Comparison of ENCODE assay signal across 8 mouse cellular contexts in the genomic region with DNA sequence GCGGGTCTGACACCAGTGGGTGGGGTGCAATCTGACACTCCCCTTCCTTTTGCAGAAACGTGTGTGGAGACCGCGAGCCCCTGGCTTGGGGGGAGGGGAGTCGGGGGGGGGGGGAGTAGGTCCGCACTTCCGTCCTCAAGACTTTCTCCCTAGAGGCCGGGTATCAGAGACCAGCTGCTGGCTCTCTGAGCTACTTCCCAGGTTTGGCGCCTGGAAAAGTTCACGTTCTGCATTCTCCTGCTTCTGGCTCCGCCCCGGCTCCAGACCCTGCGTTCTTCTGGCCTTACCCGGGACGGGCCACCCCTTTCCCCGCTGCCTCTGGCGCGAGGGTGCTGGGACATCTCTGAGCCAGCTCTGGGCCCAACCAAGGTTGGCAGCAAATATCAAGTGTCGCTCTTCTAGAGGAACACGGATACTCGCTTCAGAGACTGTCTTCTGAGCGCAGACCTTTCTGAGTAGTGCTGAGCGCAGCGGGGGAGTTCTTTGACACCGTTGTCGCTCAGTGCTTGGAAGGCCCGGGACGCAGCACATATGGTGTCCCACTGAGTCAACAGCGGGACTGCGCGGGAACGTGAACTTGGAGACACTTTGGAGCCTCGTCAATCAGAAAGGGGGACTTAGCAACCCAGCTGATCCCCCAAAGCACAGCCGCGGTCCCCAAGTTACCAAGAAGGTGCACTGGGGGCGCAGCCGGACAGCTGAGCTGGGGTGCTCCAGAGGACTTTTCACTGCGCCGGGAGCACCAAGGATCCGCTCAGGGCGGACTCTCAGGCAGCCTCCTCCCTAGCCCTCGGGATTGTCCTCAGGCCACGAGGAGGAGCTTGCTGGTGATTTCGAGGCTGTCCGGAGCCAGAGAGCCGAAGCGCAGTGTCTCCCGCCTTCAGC. TPM values are rescaled to one million over a fixed set of nuclear protein-coding genes. Genes with fewer than 3 reads are reported as not detected.
DNase-seq lines count a peak whose midpoint lies in the region; ATAC-seq and TF ChIP-seq lines count a peak whose summit lies in the region.

Gene Arhgap6 (plus strand): TSS at position 126 of the 885 bp plus-strand sequence.

- H3K4me2 ChIP-seq in intestine, postnatal 0 days (replicated peaks; ENCODE audit: low read depth): peak within 1 kb of the TSS; percentile 63
- H3K4me2 ChIP-seq in neural tube, embryonic 13.5 days: peak within 1 kb of the TSS; percentile 76

- peaks cover 20% of the 10 kb centered on the region; the same call in 1 of the 2 replicates for H3K27me3 ChIP-seq in intestine, postnatal 0 days (replicated peaks; ENCODE audit: control insufficient read depth, insufficient read depth, low read length)
- peaks cover 74% of the 10 kb centered on the region for H3K27me3 ChIP-seq in neural tube, embryonic 13.5 days

- WGBS in intestine, postnatal 0 days: 22% methylated on average over 44 of the region's 48 CpGs
- WGBS in lung, adult 2 months: 22% methylated on average over 48 of the region's 48 CpGs
- WGBS in neural tube, embryonic 13.5 days: 15% methylated on average over 43 of the region's 48 CpGs

- DNase-seq in layer of hippocampus, adult 2 months (ENCODE audit: low spot score in 2 of 2): no peak
- DNase-seq in layer of hippocampus, adult 11-12 months (ENCODE audit: low spot score): no peak
- peak; percentile 50 for DNase-seq in embryo, embryonic 10.5 days (ENCODE audit: low spot score)
- DNase-seq in heart, adult 18-20 months: peak; percentile 52 to 71
- peak; percentile 4 for DNase-seq in lung, adult 2 months
- DNase-seq in thymus, postnatal 14 days: no peak

- H3K27ac ChIP-seq in layer of hippocampus, adult 2 months: no peak within 1 kb of the TSS
- H3K27ac ChIP-seq in intestine, postnatal 0 days (ENCODE audit: low read depth, low read length): no peak within 1 kb of the TSS
- no peak within 1 kb of the TSS for H3K27ac ChIP-seq in neural tube, embryonic 13.5 days (replicated peaks)

- no peaks in the 10 kb centered on the region for H3K4me1 ChIP-seq in intestine, postnatal 0 days (replicated peaks; ENCODE audit: control insufficient read depth, insufficient read depth, low read length)
- H3K4me1 ChIP-seq in lung, adult 2 months (ENCODE audit: control insufficient read depth, insufficient read depth, low read length): no peaks in the 10 kb centered on the region; the same call in 1 of the 2 replicates
- H3K4me1 ChIP-seq in neural tube, embryonic 13.5 days (replicated peaks): peaks cover 17% of the 10 kb centered on the region

- TF ChIP-seq CTCF in layer of hippocampus, adult 2 months (conservative IDR thresholded peaks at IDR 0.05): no peak
- no peak for TF ChIP-seq CTCF in intestine, postnatal 0 days (IDR thresholded peaks at IDR 0.05; ENCODE audit: low read depth)
- no peak for TF ChIP-seq CTCF in lung, adult 2 months (IDR thresholded peaks at IDR 0.05; ENCODE audit: insufficient read depth, low read length)

- H3K9me3 ChIP-seq in intestine, postnatal 0 days (ENCODE audit: control insufficient read depth): no peaks in the 10 kb centered on the region
- H3K9me3 ChIP-seq in neural tube, embryonic 13.5 days: no peaks in the 10 kb centered on the region

- H3K9ac ChIP-seq in intestine, postnatal 0 days (ENCODE audit: low read depth, low read length): no peak within 1 kb of the TSS
- H3K9ac ChIP-seq in neural tube, embryonic 13.5 days: peak within 1 kb of the TSS; percentile 45; the same call in 1 of the 2 replicates

- peak; percentile 31; the same call in 1 of the 2 replicates for TF ChIP-seq POLR2A in lung, adult 2 months (IDR thresholded peaks at IDR 0.05; ENCODE audit: borderline replicate concordance, extremely low read depth, low read depth, low read length)

- H3K36me3 ChIP-seq in intestine, postnatal 0 days (ENCODE audit: control insufficient read depth, insufficient read depth): no peaks in the 10 kb centered on the region
- no peaks in the 10 kb centered on the region for H3K36me3 ChIP-seq in neural tube, embryonic 13.5 days

- no peak for ATAC-seq in intestine, postnatal 0 days
- peak; percentile 74 for ATAC-seq in neural tube, embryonic 13.5 days (ENCODE audit: low read depth)

- H3K4me3 ChIP-seq in layer of hippocampus, adult 2 months: peak within 1 kb of the TSS; percentile 46
- peak within 1 kb of the TSS; percentile 36 for H3K4me3 ChIP-seq in intestine, postnatal 0 days (ENCODE audit: low read depth, low read length)
- peak within 1 kb of the TSS; percentile 64 for H3K4me3 ChIP-seq in lung, adult 2 months (replicated peaks; ENCODE audit: extremely low read depth, low read depth, low read length)
- H3K4me3 ChIP-seq in neural tube, embryonic 13.5 days: peak within 1 kb of the TSS; percentile 43

RNA-seq across cellular contexts. Expression of gene Arhgap6, which starts in this region (rescaled TPM):
- total RNA-seq in layer of hippocampus, adult 2 months (2021): 1 to 10 TPM; 2.8 to 2.9 TPM
- 1 to 10 TPM; 3.5 to 3.7 TPM for total RNA-seq in heart, adult 18-20 months (2021)
- 5.2 and 5.9 TPM in 2 replicates for polyA plus RNA-seq in intestine, postnatal 0 days (2015; fragmentation: Nextera tagmentation; extraction: Ambion mirVana)
- polyA plus RNA-seq in lung, adult 2 months (2012; rRNA removed): 7.2 and 8.4 TPM in 2 replicates
- 1.4 and 1.7 TPM in 2 replicates for polyA plus RNA-seq in neural tube, embryonic 13.5 days (2015; fragmentation: Nextera tagmentation; extraction: Ambion mirVana)

Comparison
In these comparisons a context has a peak if more than half of its experiments do, and no peak if none do; other contexts are left out.
1. DNase-seq: peak in embryo, embryonic 10.5 days (single experiment), heart, adult 18-20 months (2 of 2) and lung, adult 2 months (single experiment); none in layer of hippocampus, adult 2 months (0 of 2), layer of hippocampus, adult 11-12 months (single experiment) and thymus, postnatal 14 days (single experiment).
2. Peak in every context shown above with its lines, with median percentiles within 50 percentile points of each other: H3K4me3 ChIP-seq.